Mouse (Mus musculus): ENCODE data around the gene Stard10. TPM values are rescaled to one million over a fixed set of nuclear protein-coding genes. Genes with fewer than 3 reads are reported as not detected.

The Stard10 gene
- total RNA-seq, 2 experiments from 2014 or later, result 60.4 to 66.1 TPM

DNA sequence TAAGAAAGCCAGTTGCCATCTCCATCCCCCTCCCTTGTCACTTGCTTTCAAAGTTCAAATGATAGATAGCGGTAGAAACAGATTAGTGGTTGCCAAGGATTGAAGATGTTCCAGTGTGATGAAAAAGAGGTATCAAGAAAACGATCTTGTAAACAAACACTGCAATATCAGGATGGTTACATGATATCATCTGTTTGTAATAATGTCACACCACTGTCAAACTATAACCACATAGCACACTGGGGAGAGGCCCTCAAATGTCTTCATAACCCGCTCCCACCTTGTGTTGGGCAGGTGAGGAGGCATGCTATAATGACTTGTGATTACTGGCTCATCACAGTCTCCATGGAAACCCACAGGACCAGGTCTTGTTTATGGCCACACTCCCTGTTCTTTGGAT, 18.5 kb upstream of the Stard10 start:
- intact Hi-C loops (cut with DNase I), result no loop called here

DNA sequence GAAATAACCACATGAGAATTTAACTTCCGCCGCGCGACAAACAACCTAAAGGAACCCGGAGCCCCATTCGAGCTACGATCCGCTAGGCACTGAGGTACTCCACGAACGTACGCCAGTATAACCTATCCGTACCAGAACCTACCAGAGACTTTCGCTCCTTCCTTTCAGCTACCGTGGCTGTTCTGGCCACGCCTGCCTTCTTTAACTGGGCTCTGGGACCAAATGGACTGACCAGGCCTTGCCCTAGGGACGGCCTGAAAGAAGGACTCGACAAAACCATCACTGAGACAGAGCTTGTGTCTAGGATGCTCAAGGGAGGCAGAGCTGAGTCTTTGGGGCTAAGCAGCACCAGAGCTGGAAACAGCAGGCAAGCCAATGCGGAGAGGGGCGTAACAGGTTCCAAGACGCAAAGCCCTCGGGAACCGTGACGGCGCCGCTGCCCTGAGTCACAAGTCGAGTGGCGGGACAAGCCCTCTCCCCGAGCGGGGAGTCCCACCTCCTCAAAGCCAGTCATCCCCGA, 15.5 kb upstream of the Stard10 start:
- DNase-seq (ENCODE audit: low spot score in 2 of 2), result peak; percentile 38 to 57
- intact Hi-C loops (cut with DNase I), result no loop called here

More for the DNA sequence above, 18.5 kb upstream of the Stard10 start:
- DNase-seq (ENCODE audit: low spot score in 2 of 2), result no peak

DNA sequence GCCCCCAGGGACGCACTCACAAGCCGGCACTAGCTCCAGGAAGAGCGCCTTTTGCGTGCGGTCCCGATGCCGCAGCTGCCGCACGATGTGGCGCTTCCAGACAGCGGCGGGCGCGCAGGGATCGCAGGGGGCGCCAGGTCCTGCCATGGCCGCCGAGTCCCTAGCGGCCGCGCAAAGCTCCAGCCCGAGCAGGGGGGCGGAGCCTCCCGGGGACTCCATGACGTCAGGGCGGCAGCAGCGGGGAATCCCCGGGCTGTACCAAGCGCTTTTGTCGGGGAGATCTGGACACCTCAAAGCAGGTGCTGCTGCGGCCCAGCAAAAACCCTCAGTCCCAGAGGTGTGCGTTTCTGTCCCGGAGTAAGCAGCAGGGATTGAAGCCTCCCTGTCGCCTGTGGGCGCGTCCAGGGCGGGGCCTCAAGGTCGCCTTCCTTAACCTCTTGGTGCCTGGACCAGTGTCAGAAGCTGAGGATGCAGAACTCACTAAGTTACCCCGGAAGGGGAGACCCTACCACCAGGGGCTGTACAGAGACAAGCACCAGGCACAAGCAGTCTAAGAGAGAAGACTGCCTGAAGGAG, 14.9 kb upstream of the Stard10 start, which contains the start of gene Atg16l2:
Gene Atg16l2 (minus strand): TSS at position 371 of the 576 bp plus-strand sequence.
- DNase-seq (ENCODE audit: low spot score in 2 of 2), result peak; percentile 92 to 96
- intact Hi-C loops (cut with DNase I), result no loop called here

DNA sequence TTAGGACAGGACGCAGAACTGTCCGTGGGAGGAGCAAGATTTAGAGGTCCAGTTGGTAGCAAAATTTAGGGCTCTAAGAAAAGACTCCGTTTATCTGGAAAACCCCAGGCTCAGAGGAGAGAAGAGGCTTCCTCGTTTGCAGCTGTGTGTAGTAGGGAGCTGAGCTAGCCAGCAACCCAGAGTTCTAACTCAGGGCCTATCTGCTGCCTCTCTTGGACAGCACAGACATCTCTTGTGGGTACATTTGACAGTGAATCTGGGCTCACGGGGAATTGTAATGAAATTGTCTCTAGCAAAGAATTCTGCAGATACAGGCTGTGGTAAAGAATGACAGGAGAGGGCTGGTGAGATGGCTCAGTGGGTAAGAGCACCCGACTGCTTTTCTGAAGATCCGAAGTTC, 14.2 kb upstream of the Stard10 start:
- no peak for DNase-seq (ENCODE audit: low spot score in 2 of 2)
- intact Hi-C loops (cut with DNase I), result no loop called here

DNA sequence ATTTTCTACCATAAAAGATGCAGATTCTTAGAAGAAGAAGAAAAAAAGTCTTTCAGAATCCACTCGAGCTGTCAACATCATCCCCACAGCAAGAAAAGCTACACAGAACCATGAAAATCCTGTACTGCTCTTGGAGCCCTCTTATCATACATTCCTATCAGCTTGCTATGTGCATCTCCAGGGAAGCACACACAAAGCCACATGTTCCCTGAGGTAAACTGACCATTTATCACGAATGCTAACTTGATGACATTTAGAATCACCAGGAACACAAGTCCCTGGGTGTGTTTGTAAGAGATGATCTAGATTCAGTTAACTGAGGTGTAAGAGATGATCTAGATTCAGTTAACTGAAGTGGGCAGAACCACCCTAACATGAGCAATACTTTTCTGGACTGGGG, 10.0 kb upstream of the Stard10 start:
- intact Hi-C loops (cut with DNase I), result no loop called here
- DNase-seq (ENCODE audit: low spot score in 2 of 2), result no peak

DNA sequence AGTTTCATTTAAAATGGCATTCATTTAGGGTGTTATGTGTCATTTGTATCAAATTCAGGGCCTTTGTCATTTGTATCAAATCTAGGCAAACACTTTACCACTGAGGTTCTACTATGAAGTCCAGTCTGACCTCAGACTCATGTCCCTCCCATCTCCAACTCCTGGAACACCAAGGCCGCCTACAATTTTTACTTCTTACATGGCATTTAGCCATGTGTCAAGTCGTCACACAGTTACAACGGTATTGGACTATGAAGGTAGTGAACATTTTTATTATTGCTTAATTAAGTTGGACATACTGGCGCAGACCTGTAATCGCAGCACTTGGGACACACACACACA, 6.9 kb upstream of the Stard10 start:
- intact Hi-C loops (cut with DNase I), result loop anchor here (1.0 kb wide), 1 partner anchor 64 kb away; no protein-coding TSS in a partner anchor
- no peak for DNase-seq (ENCODE audit: low spot score in 2 of 2)

DNA sequence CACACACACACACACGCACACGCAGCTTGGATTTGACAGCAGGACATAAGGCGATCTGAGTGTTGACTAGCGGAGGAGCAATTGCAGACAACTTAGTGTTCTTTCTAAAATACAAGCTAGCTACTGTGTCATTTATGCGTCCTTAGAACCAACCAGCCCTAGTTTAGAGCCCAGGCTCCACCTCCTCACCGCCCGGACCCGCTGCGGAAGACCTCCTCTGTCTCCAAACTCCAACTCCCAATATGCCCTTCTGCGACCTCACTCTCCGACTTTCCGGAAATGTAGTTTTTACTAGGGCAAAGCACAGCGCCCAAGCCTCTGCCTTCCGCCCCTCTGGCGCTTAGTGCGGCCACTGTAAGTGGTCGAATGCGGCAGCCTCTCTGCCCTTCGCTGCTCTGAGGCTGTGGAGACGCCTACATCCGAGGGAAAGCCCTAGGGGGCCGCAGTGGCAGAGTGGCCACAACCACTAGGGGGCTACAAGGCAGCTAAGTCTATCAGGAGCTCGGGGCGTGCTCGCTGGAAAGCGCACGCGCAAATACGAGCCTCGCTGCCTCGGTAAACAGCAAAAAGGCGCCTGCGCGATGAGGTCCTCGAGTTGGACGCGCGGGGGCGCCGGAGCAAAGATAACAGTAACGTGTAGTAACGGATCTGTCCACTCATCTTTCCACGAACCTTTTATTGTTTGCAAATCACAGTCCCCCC, 6.4 kb upstream of the Stard10 start:
- intact Hi-C loops (cut with DNase I), result loop anchor here (1.0 kb wide), 1 partner anchor 64 kb away; no protein-coding TSS in a partner anchor
- DNase-seq (ENCODE audit: low spot score in 2 of 2), result peak; percentile 99

DNA sequence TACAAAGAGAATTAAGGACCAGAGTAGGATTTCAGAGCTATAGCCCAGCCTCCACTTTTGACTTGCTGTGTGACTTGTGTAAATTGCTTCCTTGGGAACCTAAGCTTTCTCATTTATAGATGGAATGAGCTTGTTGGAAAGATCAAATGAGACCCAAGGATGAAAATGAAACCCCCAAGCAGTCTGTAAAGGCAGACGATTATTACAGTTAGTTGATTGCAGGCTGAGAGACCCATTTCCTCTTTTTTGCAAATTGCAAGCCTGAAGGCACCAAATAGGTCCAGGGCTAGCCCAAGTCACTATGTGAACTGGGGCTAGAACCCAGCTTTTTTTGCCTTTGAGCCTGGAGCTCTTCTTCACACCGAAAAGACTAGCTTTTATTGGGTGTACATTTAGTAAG, 5.8 kb upstream of the Stard10 start:
- DNase-seq (ENCODE audit: low spot score in 2 of 2), result no peak
- intact Hi-C loops (cut with DNase I), result no loop called here

DNA sequence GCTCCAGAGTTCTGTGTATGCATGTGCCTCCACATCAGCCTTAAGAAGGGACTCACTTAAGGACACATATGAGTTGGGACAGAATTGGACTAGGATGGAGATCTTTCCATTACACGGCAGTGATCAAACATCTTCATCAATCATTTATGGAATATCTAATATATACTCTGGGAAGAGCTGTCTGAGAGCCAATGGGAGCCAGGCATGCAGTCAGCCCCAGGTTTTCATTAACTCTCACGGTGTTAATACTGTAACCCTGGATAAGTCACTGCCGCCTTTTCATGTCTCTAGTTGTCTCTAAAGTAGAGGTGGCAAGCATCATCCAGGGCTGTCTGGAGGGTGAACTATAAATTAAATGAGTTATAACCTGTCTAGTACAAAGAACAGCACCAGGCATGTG, 3.9 kb upstream of the Stard10 start:
- intact Hi-C loops (cut with DNase I), result no loop called here

DNA sequence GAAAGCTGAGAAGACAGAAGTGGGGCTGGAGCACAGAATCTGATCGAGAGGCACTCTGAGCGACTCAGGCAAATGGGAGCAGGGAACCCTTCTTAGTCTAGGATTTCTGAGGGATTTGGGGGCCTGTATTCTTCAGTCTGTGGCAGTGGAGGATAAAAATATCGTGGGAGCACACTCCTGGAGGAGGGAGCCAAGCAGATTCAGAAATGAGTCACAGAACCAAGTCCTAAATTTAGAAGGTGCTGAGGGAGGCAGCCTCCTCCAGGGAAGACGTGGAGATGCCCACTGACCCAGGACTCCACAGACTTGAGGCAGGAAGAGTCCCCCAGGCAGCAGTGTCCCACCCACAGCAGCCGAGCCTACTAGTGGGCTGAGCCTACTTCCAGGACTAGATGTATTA, 2.5 kb upstream of the Stard10 start:
- intact Hi-C loops (cut with DNase I), result no loop called here
- peak; percentile 57 to 93 for DNase-seq (ENCODE audit: low spot score in 2 of 2)

More for the DNA sequence above, 3.9 kb upstream of the Stard10 start:
- no peak for DNase-seq (ENCODE audit: low spot score in 2 of 2)

DNA sequence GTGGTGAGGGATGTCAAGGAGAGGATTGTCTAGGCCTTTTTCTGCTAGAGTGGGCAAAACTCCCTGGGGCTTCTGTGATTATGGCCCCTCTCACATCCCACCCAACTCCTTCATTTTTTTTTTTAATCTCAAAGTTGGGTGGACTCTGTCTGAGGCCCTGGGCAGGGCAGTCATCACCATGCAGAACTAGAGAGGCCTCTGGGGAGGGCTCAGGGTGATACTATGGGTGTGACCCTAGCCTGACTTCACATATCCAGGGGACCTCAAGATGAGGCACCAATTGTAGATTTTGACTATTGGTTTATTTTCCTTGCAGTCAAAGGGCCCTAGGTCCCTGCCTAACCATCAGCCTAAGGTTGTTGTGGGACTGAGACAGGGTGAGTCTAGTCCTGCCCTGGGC, 1.2 kb upstream of the Stard10 start:
- intact Hi-C loops (cut with DNase I), result no loop called here
- no peak for DNase-seq (ENCODE audit: low spot score in 2 of 2)

DNA sequence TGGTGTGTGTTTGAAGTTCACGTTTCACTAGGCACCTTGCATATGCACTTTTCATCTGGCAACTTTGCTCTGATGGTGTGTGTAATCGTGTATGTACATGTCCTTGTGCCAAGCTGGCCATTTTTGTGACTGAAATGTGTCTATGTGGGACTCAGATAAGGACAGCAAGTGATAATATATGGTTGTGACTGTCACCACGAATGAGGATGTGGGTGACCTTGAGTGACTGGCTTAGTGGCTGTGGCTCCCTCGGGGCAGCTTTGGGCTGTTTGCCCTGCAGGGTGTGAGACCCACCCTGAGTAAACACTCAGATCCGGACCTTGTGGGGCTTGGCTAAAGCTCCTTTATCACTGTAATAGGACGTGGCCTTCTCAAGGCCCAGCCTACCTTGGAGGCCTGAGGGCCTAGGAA, 290 bp upstream of the Stard10 start:
- intact Hi-C loops (cut with DNase I), result no loop called here
- no peak for DNase-seq (ENCODE audit: low spot score in 2 of 2)

DNA sequence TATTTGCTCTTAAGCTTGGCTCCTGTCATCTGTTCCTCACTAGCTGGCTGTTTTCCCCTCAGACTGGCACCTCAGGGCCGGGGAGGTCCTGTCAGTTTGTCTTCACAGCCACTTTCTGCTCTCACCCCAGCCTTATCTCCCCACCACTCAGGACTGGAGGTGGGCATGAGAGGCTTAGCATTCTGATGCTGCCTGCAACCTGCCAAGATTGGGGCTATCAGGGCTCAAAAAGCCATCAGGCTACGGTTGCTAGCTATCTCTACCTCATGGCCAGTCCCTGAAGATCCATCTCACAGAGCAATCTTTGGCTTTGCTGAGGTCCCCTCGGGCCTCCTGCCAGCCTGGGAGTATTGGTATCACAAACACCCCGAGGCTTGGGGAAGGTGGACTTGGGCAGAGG, 2.0 kb downstream of the Stard10 start:
- no peak for DNase-seq (ENCODE audit: low spot score in 2 of 2)
- intact Hi-C loops (cut with DNase I), result no loop called here

DNA sequence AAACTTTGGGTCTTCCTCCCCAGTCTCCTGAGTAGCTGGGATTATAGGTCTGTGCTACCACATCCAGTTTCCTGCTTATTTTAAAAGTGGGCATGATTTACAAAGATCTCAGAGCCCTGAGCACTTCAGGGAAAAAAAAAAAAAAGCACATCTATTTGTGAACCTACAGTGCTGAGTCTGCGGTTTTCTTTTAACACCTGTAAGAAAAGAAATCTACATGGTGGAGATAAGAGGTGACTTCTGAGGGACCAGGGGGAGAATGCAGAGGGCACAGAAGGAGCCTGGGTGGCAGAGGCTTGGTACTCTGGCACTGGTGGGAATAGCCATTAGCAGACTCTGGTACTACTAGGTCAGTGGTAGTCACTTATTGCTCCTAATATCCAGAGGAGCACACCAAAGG, 2.9 kb downstream of the Stard10 start:
- DNase-seq (ENCODE audit: low spot score in 2 of 2), result no peak
- intact Hi-C loops (cut with DNase I), result no loop called here

DNA sequence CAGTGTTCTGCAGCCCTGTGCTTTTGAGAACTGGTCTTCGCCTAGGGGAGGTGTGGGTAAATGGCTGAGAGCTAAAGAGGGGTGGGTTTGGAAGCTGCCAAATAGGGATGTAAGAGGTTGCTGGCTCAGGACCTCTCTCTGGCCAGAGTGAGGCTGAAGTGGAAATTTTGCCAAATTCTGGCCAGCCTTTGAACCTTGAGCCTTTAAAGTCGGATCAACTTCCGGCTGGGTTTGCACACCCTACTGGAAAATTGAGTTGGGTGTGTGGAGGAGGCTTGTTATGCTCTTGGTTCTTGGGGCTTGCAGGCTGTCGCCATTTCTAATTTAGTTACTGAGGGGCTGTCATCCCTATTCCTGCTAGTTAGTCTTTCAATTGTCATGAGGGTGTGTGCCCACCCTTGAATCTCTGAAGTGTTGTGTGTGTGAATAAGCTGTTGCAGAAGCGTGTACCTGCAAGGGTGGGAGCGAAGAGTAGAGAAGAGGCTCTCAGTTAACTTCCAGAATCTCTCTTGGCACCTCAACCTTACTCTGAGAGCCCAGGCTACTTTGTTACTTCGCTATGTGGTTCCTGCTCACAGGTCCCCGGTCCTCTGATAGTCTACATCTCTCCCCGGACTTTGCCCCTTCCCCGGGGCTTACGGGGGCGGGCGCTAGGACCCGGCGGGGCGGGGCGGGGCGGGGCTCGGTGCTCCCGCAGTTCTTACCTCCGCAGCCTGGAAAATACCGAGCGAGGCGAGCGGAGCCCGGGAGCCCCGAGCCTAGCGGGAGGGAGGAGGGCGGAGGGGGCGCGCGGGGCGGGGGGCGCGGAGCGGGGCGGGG, 3.7 kb downstream of the Stard10 start:
- intact Hi-C loops (cut with DNase I), result no loop called here
- DNase-seq (ENCODE audit: low spot score in 2 of 2), result peak in 1 of 2 experiments; percentile 38

DNA sequence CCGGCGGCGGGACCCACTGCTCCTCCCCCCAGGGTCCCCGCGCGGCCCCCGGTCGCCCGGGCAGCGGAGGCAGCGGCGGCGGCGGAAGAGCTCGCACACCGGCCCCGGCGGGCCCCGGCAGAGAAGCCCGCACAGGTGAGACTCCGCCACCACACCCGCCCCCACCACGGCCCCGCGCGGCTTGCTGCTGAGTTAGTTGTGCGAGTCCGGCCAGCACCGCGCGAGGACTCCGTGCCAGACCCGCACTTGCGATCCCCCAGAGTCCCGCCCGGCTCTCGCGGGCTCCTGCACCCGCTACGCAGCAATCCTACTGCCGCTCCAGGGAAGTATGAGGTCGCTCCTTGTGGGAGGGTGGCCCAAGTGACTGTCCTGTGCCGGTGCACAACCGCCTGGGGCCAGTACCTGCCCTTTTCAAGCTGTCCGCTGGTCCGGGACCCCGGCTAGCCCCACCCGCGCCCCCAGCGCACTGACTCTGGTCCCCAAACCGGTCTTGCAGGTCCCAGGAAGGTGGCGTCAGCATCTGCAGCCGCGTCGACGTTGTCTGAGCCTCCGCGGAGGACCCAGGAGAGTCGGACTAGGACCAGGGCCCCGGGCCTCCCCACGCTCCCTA, 4.4 kb downstream of the Stard10 start:
- intact Hi-C loops (cut with DNase I), result no loop called here
- no peak for DNase-seq (ENCODE audit: low spot score in 2 of 2)

DNA sequence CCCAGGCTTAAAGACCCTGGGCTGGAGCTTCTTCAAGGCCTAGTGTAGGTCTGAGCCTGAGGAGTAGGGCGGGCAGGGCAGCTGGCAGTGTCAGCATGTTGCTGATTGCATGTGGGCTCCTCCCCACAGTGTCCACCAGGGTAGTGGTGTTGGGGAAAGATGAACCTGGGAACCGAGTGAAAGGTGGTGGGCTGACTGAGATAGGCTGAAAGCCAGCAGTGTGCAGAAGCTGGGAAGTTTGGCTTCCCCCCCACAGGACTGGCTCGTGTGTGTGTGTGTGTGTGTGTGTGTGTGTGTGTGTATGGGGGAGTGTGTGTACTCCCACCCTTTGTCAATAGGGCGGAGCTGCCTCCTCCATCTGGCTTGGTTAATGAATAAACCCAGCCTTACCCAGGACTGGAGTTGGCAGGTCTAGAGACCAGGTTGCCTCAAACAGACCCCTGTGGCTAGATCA, 6.3 kb downstream of the Stard10 start:
- no peak for DNase-seq (ENCODE audit: low spot score in 2 of 2)
- intact Hi-C loops (cut with DNase I), result no loop called here

DNA sequence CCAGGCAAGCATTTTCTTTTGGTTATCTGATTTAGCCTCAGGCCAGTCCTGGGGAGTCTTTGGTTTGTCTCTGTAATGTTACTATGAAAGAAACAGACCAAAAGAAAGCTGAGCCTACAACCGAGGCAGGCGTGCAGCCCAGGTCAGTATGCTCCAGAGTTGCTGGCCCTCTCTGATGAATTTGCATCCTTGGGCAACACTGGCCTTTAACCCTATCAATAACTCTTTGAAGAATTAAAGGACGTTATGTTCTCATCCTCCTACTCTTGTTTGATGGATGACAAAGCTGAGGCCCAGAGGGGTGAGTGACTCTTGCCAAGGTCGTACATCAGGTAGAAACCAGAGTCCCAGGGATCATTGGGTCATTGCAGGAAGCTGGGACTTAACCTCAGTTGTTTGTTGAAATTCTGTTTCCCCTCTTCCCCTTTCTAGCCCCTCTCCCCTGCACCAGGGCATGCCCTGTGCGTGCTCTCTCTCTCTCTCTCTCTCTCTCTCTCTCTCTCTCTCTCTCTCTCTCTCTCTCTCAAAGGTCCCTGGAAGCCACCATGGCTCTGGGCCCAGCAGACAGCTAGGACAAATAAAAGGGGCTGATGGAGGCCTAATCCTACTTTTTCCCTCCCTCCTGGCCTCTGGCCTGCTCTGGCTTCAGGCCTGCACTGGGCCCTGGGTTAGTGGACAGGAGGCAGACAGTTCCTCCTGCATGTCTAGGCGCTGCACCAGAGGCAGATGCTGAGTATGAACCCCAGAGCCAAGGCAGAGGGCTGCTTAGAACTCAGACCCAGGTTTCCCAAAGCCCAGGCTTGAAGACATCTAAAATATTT, 7.5 kb downstream of the Stard10 start:
- intact Hi-C loops (cut with DNase I), result no loop called here
- no peak for DNase-seq (ENCODE audit: low spot score in 2 of 2)

DNA sequence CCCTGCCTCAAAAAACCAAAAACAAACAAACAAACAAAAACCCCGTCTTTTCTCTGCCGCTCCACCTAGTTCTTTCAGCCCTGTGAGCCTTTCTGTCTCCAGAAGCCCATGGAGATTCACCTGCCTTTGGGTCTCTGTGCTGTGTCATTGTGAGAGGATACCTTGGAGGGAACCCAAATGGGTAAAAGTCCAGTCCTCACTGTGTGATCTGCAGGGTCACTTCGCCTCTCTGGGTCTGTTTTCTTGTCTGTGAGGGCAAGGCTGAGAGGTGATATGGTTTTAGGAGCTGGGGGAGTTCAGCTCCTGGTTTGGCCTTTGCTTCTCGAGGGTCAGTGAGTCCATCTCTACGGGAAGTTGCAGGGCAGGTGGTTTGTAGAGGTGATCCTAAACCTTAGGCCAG, 9.1 kb downstream of the Stard10 start:
- no peak for DNase-seq (ENCODE audit: low spot score in 2 of 2)
- intact Hi-C loops (cut with DNase I), result no loop called here

All from left cerebral cortex, postnatal 25 days (tissue).